Mouse (Mus musculus): ENCODE data around the gene Ttc3. TPM values are rescaled to one million over a fixed set of nuclear protein-coding genes. Genes with fewer than 3 reads are reported as not detected.

The Ttc3 gene
- polyA plus RNA-seq, 1 experiment from 2014 or later: 183 TPM

GRCm38 (mm10) chr16:94363814-94364213, 6.6 kb upstream of the Ttc3 start:
- no peak overlapping the region for H3K4me3 ChIP-seq (replicated peaks)
- no peaks in the 10 kb centered on the region for H3K27me3 ChIP-seq (replicated peaks)
- no peak overlapping the region for H3K4me2 ChIP-seq (replicated peaks)
- no peaks in the 10 kb centered on the region for H3K9me3 ChIP-seq
- no peaks in the 10 kb centered on the region for H3K36me3 ChIP-seq
- ATAC-seq: no peak
- H3K27ac ChIP-seq: no peak overlapping the region
- H3K4me1 ChIP-seq (replicated peaks): 0 out of 2 replicates have a peak, but pooled peaks cover 4% of the 10 kb centered on the region
- no peak overlapping the region for H3K9ac ChIP-seq
- 91% methylated on average over 4 of the region's 4 CpGs for WGBS

- no peak for ATAC-seq
Observed at GRCm38 (mm10) chr16:94365435-94365834, 5.0 kb upstream of the Ttc3 start.

DNA sequence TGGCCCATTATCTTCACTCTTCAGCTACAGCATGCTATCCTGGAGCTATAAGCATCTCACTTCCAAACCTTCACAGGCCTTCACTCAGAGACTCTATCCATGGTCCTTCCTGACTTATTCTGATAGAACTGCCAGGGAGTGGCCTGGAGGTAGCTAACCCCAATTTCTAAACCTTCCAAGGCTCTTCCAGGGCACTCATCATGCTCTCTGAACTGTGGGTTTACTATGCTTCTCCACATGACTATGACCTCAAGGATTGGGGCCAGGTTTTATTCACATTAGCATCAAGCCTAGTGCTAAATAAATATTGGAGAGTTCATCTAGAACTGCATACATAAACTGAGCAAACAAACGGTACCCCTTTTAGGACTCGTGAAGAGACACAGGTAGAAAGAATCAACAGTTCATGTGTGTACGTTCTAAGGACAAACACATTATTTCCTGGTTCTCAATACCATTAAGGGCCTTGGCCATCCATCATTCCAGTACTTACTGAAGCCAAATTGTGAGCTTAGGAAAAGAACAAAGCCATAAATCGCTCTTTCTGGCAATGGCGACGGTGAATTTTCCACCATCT, 734 bp upstream of the Ttc3 start:
- H3K4me3 ChIP-seq (replicated peaks): peak overlapping the region; percentile 92
- peak overlapping the region; percentile 97 for H3K9ac ChIP-seq
- H3K4me1 ChIP-seq (replicated peaks): no peaks in the 10 kb centered on the region
- peak overlapping the region; percentile 99 for H3K27ac ChIP-seq
- no peaks in the 10 kb centered on the region for H3K27me3 ChIP-seq (replicated peaks)
- ATAC-seq: 0 out of 2 replicates have a peak, but pooled peaks have one; percentile 1
- under 1% methylated on average over 6 of the region's 6 CpGs for WGBS
- H3K4me2 ChIP-seq (replicated peaks): peak overlapping the region; percentile 61
- H3K9me3 ChIP-seq: no peaks in the 10 kb centered on the region
- H3K36me3 ChIP-seq: no peaks in the 10 kb centered on the region

More at GRCm38 (mm10) chr16:94365435-94365834, 5.0 kb upstream of the Ttc3 start:
- Histone ChIP-seq H3K9me3 (no peaks in the 10 kb centered on the region), H3K9ac (no peak overlapping the region), H3K27me3 (replicated peaks) (no peaks in the 10 kb centered on the region), H3K4me3 (replicated peaks) (no peak overlapping the region), H3K4me1 (replicated peaks) (0 out of 2 replicates have a peak, but pooled peaks cover 4% of the 10 kb centered on the region), H3K36me3 (no peaks in the 10 kb centered on the region), H3K4me2 (replicated peaks) (no peak overlapping the region), H3K27ac (no peak overlapping the region)
- 78% methylated on average over 3 of the region's 3 CpGs for WGBS

- Histone ChIP-seq H3K4me3 (replicated peaks) (peak overlapping the region; percentile 92), H3K27ac (peak overlapping the region; percentile 99), H3K9ac (peak overlapping the region; percentile 97), H3K4me1 (replicated peaks) (0 out of 2 replicates have a peak, but pooled peaks cover 2% of the 10 kb centered on the region), H3K9me3 (no peaks in the 10 kb centered on the region), H3K36me3 (no peaks in the 10 kb centered on the region), H3K4me2 (replicated peaks) (peak overlapping the region; percentile 61), H3K27me3 (replicated peaks) (no peaks in the 10 kb centered on the region)
- under 1% methylated on average over 43 of the region's 43 CpGs for WGBS
- peak; percentile 85 for ATAC-seq
Observed at GRCm38 (mm10) chr16:94370915-94371300, 490 bp downstream of the Ttc3 start.

DNA sequence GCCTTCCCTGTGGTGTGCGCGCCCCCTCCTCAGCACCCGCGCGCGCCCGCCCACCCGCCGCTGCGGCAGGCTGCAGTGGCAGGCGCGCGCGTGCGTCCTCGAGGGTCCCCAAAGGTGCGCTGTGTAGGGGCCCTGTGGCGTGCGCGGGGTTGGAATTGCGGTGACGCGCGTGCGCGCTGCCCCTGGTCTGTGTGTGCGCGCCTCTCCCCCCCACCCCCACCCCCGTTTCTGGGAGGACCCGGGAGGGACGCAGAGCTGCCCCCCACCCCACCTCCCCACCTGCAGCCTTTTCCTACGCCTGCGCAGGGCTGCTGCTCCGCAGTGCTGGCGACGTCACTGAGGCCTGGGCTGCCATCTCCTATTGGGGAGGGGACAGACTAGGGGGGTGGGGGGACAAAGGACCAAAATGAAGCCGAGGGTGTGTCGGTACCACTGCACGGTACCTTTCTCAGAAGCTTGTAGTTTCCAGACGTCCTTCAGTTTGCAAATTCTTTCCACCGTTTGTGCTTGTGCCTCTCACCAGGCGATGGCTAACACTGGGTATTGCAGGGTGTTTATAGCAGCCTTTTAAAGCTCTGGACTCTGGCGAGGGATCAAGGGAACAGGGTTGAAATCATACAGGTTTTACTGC, 998 bp downstream of the Ttc3 start, which contains the start of gene Pigp:
Gene Pigp, minus strand, starts transcription at position 542 of the 631 bp plus-strand sequence.
- H3K27me3 ChIP-seq (replicated peaks): no peaks in the 10 kb centered on the region
- H3K9me3 ChIP-seq: no peaks in the 10 kb centered on the region
- H3K36me3 ChIP-seq: no peaks in the 10 kb centered on the region
- peak within 1 kb of the TSS; percentile 92 for H3K4me3 ChIP-seq (replicated peaks)
- peak within 1 kb of the TSS; percentile 99 for H3K27ac ChIP-seq
- H3K9ac ChIP-seq: peak within 1 kb of the TSS; percentile 97
- 0 out of 2 replicates have a peak, but pooled peaks cover 2% of the 10 kb centered on the region for H3K4me1 ChIP-seq (replicated peaks)
- WGBS: under 1% methylated on average over 42 of the region's 43 CpGs
- H3K4me2 ChIP-seq (replicated peaks): peak within 1 kb of the TSS; percentile 61
- ATAC-seq: peak; percentile 76

- peaks cover 4% of the 10 kb centered on the region; the same call in 1 of the 2 replicates for H3K4me1 ChIP-seq (replicated peaks)
- H3K36me3 ChIP-seq: no peaks in the 10 kb centered on the region
- ATAC-seq: no peak
- no peaks in the 10 kb centered on the region for H3K27me3 ChIP-seq (replicated peaks)
- H3K9me3 ChIP-seq: no peaks in the 10 kb centered on the region
- 71% methylated on average over 1 of the region's 1 CpGs for WGBS
- H3K27ac ChIP-seq: no peak overlapping the region
- no peak overlapping the region for H3K4me2 ChIP-seq (replicated peaks)
- no peak overlapping the region for H3K9ac ChIP-seq
- H3K4me3 ChIP-seq (replicated peaks): no peak overlapping the region
Observed at GRCm38 (mm10) chr16:94379386-94379785, 9.0 kb downstream of the Ttc3 start.

DNA sequence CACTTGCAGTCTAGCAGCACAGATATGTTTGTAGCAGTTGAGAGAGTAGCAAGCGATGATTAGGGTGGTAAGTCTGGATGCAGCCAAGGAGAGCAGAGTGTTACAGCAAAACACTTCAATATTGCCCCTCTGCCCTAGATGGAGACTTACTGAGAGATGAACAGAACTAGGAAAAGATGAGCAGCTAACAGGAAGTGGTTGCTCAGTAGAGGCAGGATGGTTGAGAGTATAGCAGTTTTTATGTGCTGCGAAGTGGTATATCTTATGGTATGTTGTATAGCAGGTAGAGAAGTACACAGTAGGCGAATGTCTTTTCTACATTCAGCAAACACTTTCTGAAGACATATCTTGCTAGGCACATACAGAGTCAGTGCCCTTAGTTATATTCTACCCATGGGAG, 12.9 kb downstream of the Ttc3 start:
- no peak overlapping the region for H3K4me3 ChIP-seq (replicated peaks)
- no peaks in the 10 kb centered on the region for H3K27me3 ChIP-seq (replicated peaks)
- no peaks in the 10 kb centered on the region; the same call in 1 of the 2 replicates for H3K4me1 ChIP-seq (replicated peaks)
- no peak for ATAC-seq
- no peaks in the 10 kb centered on the region; the same call in 1 of the 2 replicates for H3K36me3 ChIP-seq
- no peaks in the 10 kb centered on the region for H3K9me3 ChIP-seq
- H3K9ac ChIP-seq: no peak overlapping the region
- no peak overlapping the region for H3K27ac ChIP-seq
- H3K4me2 ChIP-seq (replicated peaks): no peak overlapping the region
- WGBS: 87% methylated on average over 3 of the region's 3 CpGs

- Histone ChIP-seq H3K4me1 (replicated peaks) (no peaks in the 10 kb centered on the region), H3K4me2 (replicated peaks) (no peak overlapping the region), H3K27me3 (replicated peaks) (no peaks in the 10 kb centered on the region), H3K9me3 (no peaks in the 10 kb centered on the region), H3K36me3 (no peaks in the 10 kb centered on the region; the same call in 1 of the 2 replicates), H3K4me3 (replicated peaks) (no peak overlapping the region), H3K27ac (no peak overlapping the region), H3K9ac (no peak overlapping the region)
- ATAC-seq: no peak
- WGBS: 88% methylated on average over 7 of the region's 7 CpGs
Observed at GRCm38 (mm10) chr16:94387690-94388089, 17.3 kb downstream of the Ttc3 start.

DNA sequence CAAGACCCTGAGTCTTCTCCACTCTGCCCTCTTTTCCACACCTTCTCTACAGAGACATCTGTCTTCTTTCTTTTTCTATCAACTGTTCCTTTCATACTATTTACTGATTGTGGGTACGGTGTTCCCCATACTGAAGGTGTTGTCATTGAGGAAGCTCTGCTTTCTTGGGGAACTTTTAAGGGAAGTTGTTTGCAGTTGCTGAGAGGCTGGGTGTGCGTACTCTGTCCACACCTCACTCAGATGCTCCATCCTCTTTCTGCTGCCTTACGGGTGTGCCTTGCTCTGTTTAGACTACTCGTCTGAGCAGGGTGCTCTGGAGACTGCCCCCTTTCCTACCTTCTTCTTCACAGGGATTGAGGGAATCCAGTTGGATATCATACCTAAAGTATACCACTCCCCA, 21.9 kb downstream of the Ttc3 start:
- no peak overlapping the region for H3K4me2 ChIP-seq (replicated peaks)
- 70% methylated on average over 4 of the region's 4 CpGs for WGBS

DNA sequence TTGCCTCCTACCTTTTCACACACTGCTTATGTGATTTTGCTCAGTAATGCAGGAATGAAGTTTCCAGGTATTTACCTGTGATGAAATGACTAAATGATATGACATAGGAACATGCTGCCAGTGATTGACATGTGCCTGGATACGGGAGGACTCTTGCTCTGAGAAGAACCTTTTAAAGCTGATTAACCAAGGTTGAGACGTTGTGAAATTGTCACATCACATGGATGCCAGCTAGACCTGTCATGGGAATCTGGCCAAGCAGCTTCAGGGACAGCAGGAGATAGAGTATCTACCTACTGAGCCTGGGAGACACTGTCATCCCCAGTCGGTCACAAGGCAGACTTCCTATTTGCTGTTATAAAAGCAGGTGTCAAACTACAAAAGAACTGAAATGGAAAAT, 24.6 kb downstream of the Ttc3 start:
- WGBS: 74% methylated on average over 3 of the region's 3 CpGs
- no peak for ATAC-seq
- no peaks in the 10 kb centered on the region for H3K27me3 ChIP-seq (replicated peaks)

More for the DNA sequence above, 21.9 kb downstream of the Ttc3 start:
- ATAC-seq: no peak
- H3K4me1 ChIP-seq (replicated peaks): no peaks in the 10 kb centered on the region
- H3K27me3 ChIP-seq (replicated peaks): no peaks in the 10 kb centered on the region
- no peaks in the 10 kb centered on the region for H3K9me3 ChIP-seq
- H3K9ac ChIP-seq: no peak overlapping the region
- H3K36me3 ChIP-seq: no peaks in the 10 kb centered on the region
- no peak overlapping the region for H3K4me3 ChIP-seq (replicated peaks)
- H3K27ac ChIP-seq: no peak overlapping the region

GRCm38 (mm10) chr16:94396641-94397040, 26.2 kb downstream of the Ttc3 start:
- Histone ChIP-seq H3K4me3 (replicated peaks) (no peak overlapping the region), H3K4me2 (replicated peaks) (no peak overlapping the region), H3K27me3 (replicated peaks) (no peaks in the 10 kb centered on the region), H3K9me3 (no peaks in the 10 kb centered on the region), H3K36me3 (no peaks in the 10 kb centered on the region), H3K9ac (no peak overlapping the region), H3K4me1 (replicated peaks) (0 out of 2 replicates have a peak, but pooled peaks cover 2% of the 10 kb centered on the region), H3K27ac (no peak overlapping the region)
- no peak for ATAC-seq
- 61% methylated on average over 7 of the region's 7 CpGs for WGBS

More for the DNA sequence above, 24.6 kb downstream of the Ttc3 start:
- Histone ChIP-seq H3K4me1 (replicated peaks) (no peaks in the 10 kb centered on the region), H3K9me3 (no peaks in the 10 kb centered on the region), H3K36me3 (no peaks in the 10 kb centered on the region), H3K4me2 (replicated peaks) (no peak overlapping the region), H3K4me3 (replicated peaks) (no peak overlapping the region), H3K9ac (no peak overlapping the region), H3K27ac (no peak overlapping the region)

- ATAC-seq: peak; percentile 31; the same call in 1 of the 2 replicates
- WGBS: 80% methylated on average over 2 of the region's 2 CpGs
- H3K9ac ChIP-seq: no peak overlapping the region
Observed at GRCm38 (mm10) chr16:94399141-94399540, 28.7 kb downstream of the Ttc3 start.

More at GRCm38 (mm10) chr16:94399141-94399540, 28.7 kb downstream of the Ttc3 start:
- H3K27ac ChIP-seq: no peak overlapping the region
- H3K4me2 ChIP-seq (replicated peaks): no peak overlapping the region
- no peaks in the 10 kb centered on the region for H3K27me3 ChIP-seq (replicated peaks)
- no peak overlapping the region for H3K4me3 ChIP-seq (replicated peaks)
- H3K9me3 ChIP-seq: no peaks in the 10 kb centered on the region
- H3K4me1 ChIP-seq (replicated peaks): 0 out of 2 replicates have a peak, but pooled peaks cover 2% of the 10 kb centered on the region
- no peaks in the 10 kb centered on the region for H3K36me3 ChIP-seq
